Mouse (Mus musculus) embryonic facial prominence, embryonic 15.5 days (tissue): Measurements from ENCODE around the gene Prdm16. TPM values are rescaled to one million over a fixed set of nuclear protein-coding genes. Genes with fewer than 3 reads are reported as not detected.
A peak's percentile ranks its signal among the peaks of the same experiment; 100 is the strongest.

Experiments
- ATAC-seq: fragments of 200-750 bp; cut with Nextera tagmentation; 2 replicates; pipeline ENCODE4 v1.8.0; 2017; ENCODE audit warnings: low read depth, moderate TSS enrichment; ENCODE audit not compliant: insufficient number of reproducible peaks, low FRiP score, low TSS enrichment
- H3K27ac ChIP-seq: fragments of 300-500 bp; sonication (generic); replicated peaks from 2 replicates; pipeline ENCODE4 v1.5.1; 2015; ENCODE audit warnings: mild to moderate bottlenecking, inconsistent platforms
- H3K27me3 ChIP-seq: fragments of 300-500 bp; sonication (generic); 2 replicates; pipeline ENCODE4 v1.6.1; 2015; ENCODE audit warnings: inconsistent platforms
- H3K36me3 ChIP-seq: fragments of 300-500 bp; sonication (generic); 2 replicates; pipeline ENCODE4 v1.6.1; 2015; ENCODE audit warnings: mild to moderate bottlenecking, inconsistent platforms
- H3K4me1 ChIP-seq: fragments of 300-500 bp; sonication (generic); 2 replicates; pipeline ENCODE4 v1.6.1; 2015; ENCODE audit warnings: inconsistent platforms
- H3K4me2 ChIP-seq: fragments of 300-500 bp; sonication (generic); replicated peaks from 2 replicates; pipeline ENCODE4 v1.6.1; 2015; ENCODE audit warnings: mild to moderate bottlenecking, inconsistent platforms
- H3K4me3 ChIP-seq: fragments of 300-500 bp; sonication (generic); replicated peaks from 2 replicates; pipeline ENCODE4 v1.5.1; 2015; ENCODE audit warnings: mild to moderate bottlenecking, inconsistent platforms
- H3K9ac ChIP-seq: fragments of 300-500 bp; sonication (generic); 2 replicates; pipeline ENCODE4 v1.6.1; 2015; ENCODE audit warnings: inconsistent platforms
- H3K9me3 ChIP-seq: fragments of 300-500 bp; sonication (generic); replicated peaks from 2 replicates; pipeline ENCODE4 v1.6.1; 2016; ENCODE audit warnings: inconsistent platforms
- WGBS: fragments of 180-500 bp; shearing (Covaris S2); methylation state at CpG from one replicate; pipeline ENCODE4 v1.1.7; 2015; 5-methylcytosine and 5-hydroxymethylcytosine counted together
- polyA plus RNA-seq: library from polyadenylated mRNA; unstranded; fragments of >200 nt; fragmentation: Nextera tagmentation; extraction: Ambion mirVana; gene quantifications from 2 replicates; pipeline ENCODE4 v1.2.1, GENCODE M21; 2015

Prdm16 gene
- polyA plus RNA-seq, 1 experiment from 2014 or later: 12.5 TPM

DNA sequence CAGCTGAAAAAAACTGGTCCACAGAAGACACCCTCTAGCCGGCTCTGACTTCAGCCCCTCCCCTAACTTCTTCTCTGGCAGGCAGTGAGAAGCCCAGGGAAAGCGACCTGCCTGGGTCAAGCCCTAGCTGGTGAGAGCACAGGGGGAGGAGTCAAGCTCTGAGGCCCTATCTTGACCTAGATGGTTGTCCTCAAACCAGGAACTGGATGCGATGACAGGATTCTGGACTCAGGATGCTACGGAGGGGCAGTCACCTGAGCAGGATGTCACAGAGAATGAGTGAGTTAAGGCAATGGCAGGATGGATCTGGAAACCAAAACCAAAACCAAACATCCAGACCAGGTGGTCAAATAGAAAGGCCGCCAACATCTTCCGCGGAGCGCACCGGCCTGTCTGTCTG is 338.9 kb downstream of the Prdm16 start:
- H3K36me3 ChIP-seq: no peaks in the 10 kb centered on the region
- H3K4me1 ChIP-seq: peaks cover 26% of the 10 kb centered on the region
- no peak for ATAC-seq
- H3K9ac ChIP-seq: no peak overlapping the region
- H3K27ac ChIP-seq: no peak overlapping the region
- H3K4me3 ChIP-seq: no peak overlapping the region
- 43% methylated on average over 9 of the region's 9 CpGs for WGBS
- no peaks in the 10 kb centered on the region for H3K9me3 ChIP-seq
- H3K27me3 ChIP-seq: peaks cover 29% of the 10 kb centered on the region
- H3K4me2 ChIP-seq: no peak overlapping the region

DNA sequence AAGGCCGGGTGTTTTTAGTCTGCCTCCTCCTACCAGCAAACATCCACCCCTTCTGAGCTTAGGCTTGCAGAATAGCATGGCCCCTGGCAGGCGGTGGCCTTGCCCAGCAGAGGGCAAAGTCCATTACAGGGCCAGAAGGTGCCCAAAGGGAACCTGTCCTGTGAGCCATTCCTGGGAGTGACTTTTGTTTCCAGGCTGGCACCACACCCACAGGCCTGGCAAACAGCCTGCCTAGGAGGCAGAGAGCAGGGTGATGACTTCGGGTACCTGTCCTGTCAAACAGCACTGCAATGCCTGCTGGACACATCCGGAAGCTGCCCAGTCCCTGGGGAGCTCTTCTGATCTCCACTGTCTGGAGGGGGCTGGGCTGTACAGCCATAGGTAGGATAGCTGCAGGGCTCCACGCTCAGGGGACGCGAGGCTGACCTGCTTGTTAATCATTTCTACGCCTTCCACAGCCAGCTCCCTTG is 342.4 kb downstream of the Prdm16 start:
- peaks cover 12% of the 10 kb centered on the region for H3K4me1 ChIP-seq
- H3K27ac ChIP-seq: peak overlapping the region; percentile 22; the same call in 1 of the 2 replicates
- H3K36me3 ChIP-seq: no peaks in the 10 kb centered on the region
- no peak overlapping the region for H3K9ac ChIP-seq
- ATAC-seq: no peak
- H3K4me2 ChIP-seq: no peak overlapping the region
- H3K9me3 ChIP-seq: no peaks in the 10 kb centered on the region
- WGBS: 50% methylated on average over 8 of the region's 8 CpGs
- no peak overlapping the region for H3K4me3 ChIP-seq
- peaks cover 6% of the 10 kb centered on the region; the same call in 1 of the 2 replicates for H3K27me3 ChIP-seq

GRCm38 (mm10) chr4:154293735-154294201 is 342.9 kb downstream of the Prdm16 start:
- H3K9ac ChIP-seq: no peak overlapping the region
- whole genome bisulfite sequencing: 28% methylated on average over 4 of the region's 4 CpGs
- H3K36me3 ChIP-seq: no peaks in the 10 kb centered on the region
- H3K27ac ChIP-seq: peak overlapping the region; percentile 22; the same call in 1 of the 2 replicates
- H3K9me3 ChIP-seq: no peaks in the 10 kb centered on the region
- no peak overlapping the region for H3K4me2 ChIP-seq
- ATAC-seq: no peak
- 0 out of 2 replicates have a peak, but pooled peaks cover under 1% of the 10 kb centered on the region for H3K27me3 ChIP-seq
- H3K4me1 ChIP-seq: peaks cover 12% of the 10 kb centered on the region
- H3K4me3 ChIP-seq: no peak overlapping the region

DNA sequence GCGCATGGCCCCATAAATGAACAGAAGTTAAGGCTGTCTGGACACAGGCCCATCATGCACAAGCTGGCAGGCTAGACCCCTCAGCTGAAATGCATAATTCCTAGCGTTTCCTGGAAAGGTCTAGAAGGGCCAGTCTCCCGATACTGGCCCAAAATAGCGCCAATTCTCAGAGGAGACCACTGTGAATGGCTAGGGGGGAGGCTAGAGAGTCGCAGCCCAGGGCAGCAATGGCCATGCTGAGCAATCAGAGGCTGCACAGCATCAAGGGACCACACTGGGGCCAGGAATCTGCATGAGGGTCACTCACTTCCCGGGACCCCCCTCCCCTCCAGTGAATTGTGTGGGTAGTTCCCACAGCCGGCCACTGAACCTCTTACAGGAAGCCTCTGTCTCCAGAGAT is 353.0 kb downstream of the Prdm16 start:
- Histone ChIP-seq H3K9ac (no peak overlapping the region), H3K36me3 (no peaks in the 10 kb centered on the region), H3K27ac (no peak overlapping the region), H3K4me3 (no peak overlapping the region), H3K27me3 (no peaks in the 10 kb centered on the region), H3K9me3 (no peaks in the 10 kb centered on the region), H3K4me2 (no peak overlapping the region), H3K4me1 (peaks cover 16% of the 10 kb centered on the region)
- no peak for ATAC-seq
- WGBS: 66% methylated on average over 7 of the region's 7 CpGs

DNA sequence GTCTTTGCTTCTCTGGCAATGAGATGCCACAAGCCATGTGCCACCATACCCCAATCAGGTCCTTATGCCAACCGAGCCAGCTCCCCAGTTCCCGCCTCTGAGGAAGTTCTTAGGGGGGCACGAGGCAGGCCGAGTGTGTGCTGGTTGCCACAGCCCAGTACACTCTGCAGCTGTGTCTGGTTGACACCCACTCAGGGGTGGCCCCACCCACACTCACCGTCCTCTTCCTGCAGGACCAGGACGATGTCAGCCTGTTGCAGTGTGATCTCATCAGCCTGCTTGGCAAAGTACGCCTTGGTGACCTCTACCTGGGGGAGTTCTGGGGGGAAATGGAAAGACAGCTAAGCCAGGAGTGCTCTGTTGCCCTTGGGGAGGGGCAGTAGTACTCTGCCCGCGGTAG is 357.2 kb downstream of the Prdm16 start:
- WGBS: 59% methylated on average over 9 of the region's 9 CpGs
- Histone ChIP-seq H3K4me3 (no peak overlapping the region), H3K36me3 (peaks cover 36% of the 10 kb centered on the region), H3K27ac (no peak overlapping the region), H3K9me3 (no peaks in the 10 kb centered on the region), H3K9ac (no peak overlapping the region), H3K27me3 (no peaks in the 10 kb centered on the region), H3K4me2 (no peak overlapping the region), H3K4me1 (peaks cover 16% of the 10 kb centered on the region)
- ATAC-seq: no peak

DNA sequence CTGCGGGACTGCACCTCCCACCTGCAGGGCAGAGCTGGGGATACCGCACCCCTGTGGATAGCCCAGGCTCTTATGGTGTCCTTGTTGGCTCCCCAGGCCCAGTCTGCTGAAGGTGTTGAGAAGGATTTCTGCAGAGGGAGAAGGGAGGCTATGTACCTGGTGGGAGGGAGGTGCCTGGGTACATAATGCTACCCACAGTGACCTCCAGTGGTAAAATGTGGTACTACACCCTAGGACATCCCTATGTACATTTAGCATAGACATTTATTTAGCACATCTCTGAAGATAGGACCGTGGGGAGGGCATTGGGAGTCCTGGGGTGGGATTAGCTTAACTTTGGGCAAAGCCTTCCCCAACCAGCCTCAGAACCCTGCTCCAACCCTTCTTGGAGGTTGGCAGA is 363.7 kb downstream of the Prdm16 start:
- WGBS: 57% methylated on average over 3 of the region's 3 CpGs
- no peak overlapping the region for H3K4me3 ChIP-seq
- H3K9me3 ChIP-seq: no peaks in the 10 kb centered on the region
- H3K27me3 ChIP-seq: no peaks in the 10 kb centered on the region
- no peak overlapping the region for H3K4me2 ChIP-seq
- H3K9ac ChIP-seq: no peak overlapping the region
- no peak for ATAC-seq
- H3K27ac ChIP-seq: no peak overlapping the region
- H3K4me1 ChIP-seq: peaks cover 12% of the 10 kb centered on the region; the same call in 1 of the 2 replicates
- H3K36me3 ChIP-seq: peaks cover 92% of the 10 kb centered on the region

- no peak overlapping the region for H3K9ac ChIP-seq
- H3K36me3 ChIP-seq: peaks cover 83% of the 10 kb centered on the region
- no peaks in the 10 kb centered on the region for H3K27me3 ChIP-seq
- H3K4me2 ChIP-seq: no peak overlapping the region
- H3K9me3 ChIP-seq: no peaks in the 10 kb centered on the region
- no peak overlapping the region for H3K4me3 ChIP-seq
- 43% methylated on average over 10 of the region's 10 CpGs for WGBS
- peaks cover 12% of the 10 kb centered on the region; the same call in 1 of the 2 replicates for H3K4me1 ChIP-seq
- peak; percentile 20; the same call in 1 of the 2 replicates for ATAC-seq
- H3K27ac ChIP-seq: peak overlapping the region; percentile 3; the same call in 1 of the 2 replicates
Observed at GRCm38 (mm10) chr4:154269520-154269919, 367.2 kb downstream of the Prdm16 start.

- Histone ChIP-seq H3K4me3 (no peak overlapping the region), H3K9ac (no peak overlapping the region), H3K27me3 (no peaks in the 10 kb centered on the region), H3K4me2 (no peak overlapping the region), H3K36me3 (peaks cover 88% of the 10 kb centered on the region), H3K4me1 (peaks cover 12% of the 10 kb centered on the region; the same call in 1 of the 2 replicates), H3K9me3 (no peaks in the 10 kb centered on the region), H3K27ac (no peak overlapping the region)
- WGBS: 87% methylated on average over 6 of the region's 6 CpGs
- no peak for ATAC-seq
Observed at GRCm38 (mm10) chr4:154267511-154267910, 369.2 kb downstream of the Prdm16 start.

Other genes with a start within 250 kb of the Prdm16 start
- not detected in 2 replicates for gene Actrt2, start 31.0 kb upstream of the Prdm16 start, polyA plus RNA-seq
- 0.74 and 0.75 TPM in 2 replicates for gene Ttc34, start 200.6 kb upstream of the Prdm16 start, polyA plus RNA-seq
- 0.38 and 0.57 TPM in 2 replicates for gene Mmel1, start 232.7 kb upstream of the Prdm16 start, polyA plus RNA-seq